ENCODE assay signal across 27 mouse cellular contexts in the genomic region with DNA sequence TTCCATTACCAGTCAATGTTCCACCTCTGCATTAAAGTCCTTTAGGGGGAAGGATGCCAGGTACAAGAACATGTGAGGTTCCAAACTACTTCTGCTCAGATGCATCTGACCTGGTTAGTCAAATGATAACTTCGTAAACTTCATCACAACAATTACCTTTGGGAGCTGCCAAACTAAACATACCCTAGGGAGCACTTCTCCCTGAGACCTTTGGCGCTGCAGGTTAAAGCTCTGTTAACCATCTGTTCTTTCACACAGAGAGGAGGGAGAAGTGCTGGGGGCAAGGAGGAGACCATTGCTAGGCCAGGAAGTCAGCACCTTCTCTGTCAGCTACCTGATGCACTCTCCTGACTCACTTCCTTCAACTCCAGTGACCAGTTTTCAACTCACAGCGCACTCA.
DNase-seq lines count a peak whose midpoint lies in the region; ATAC-seq and TF ChIP-seq lines count a peak whose summit lies in the region.
"Had no signal": no experiment of that assay in that cellular context is flagged by ENCODE, and none has a peak within 500 bp of the region (broad histone marks: within the 10 kb centered on the region; RNA-seq: fewer than 3 reads in every experiment).

No protein-coding gene starts in this region.

- ATAC-seq in cerebellum, adult (ENCODE audit: insufficient number of reproducible peaks, low FRiP score, low TSS enrichment) = no peak
- no peak for ATAC-seq in liver, embryonic 11.5 days (replicated peaks; ENCODE audit: low FRiP score)
- ATAC-seq in forebrain, embryonic 11.5 days (replicated peaks; ENCODE audit: low FRiP score) = no peak
- ATAC-seq: forebrain, embryonic 14.5 days; inflammation-experienced regulatory T-cells, adult 6 months; lung, postnatal 0 days had no signal

- no peak overlapping the region for H3K4me2 ChIP-seq in liver, embryonic 11.5 days
- H3K4me2 ChIP-seq in forebrain, embryonic 11.5 days (ENCODE audit: low read depth, low read length, severe bottlenecking) = no peak overlapping the region
- H3K4me2 ChIP-seq: heart, embryonic 13.5 days; hindbrain, embryonic 15.5 days; midbrain, embryonic 12.5 days; neural tube, embryonic 12.5 days had no signal

- H3K27ac ChIP-seq in cerebellum, adult 2 months (ENCODE audit: insufficient read depth, low read length) = peak overlapping the region; percentile 41; the same call in 1 of the 2 replicates
- peak overlapping the region; percentile 68 for H3K27ac ChIP-seq in liver, adult 2 months (replicated peaks; ENCODE audit: insufficient read depth, low read depth, low read length)
- H3K27ac ChIP-seq in liver, embryonic 11.5 days (ENCODE audit: low read depth, low read length) = no peak overlapping the region
- H3K27ac ChIP-seq in forebrain, embryonic 11.5 days (ENCODE audit: low read depth, low read length) = no peak overlapping the region
- H3K27ac ChIP-seq: heart, embryonic 13.5 days; hindbrain, embryonic 15.5 days; midbrain, embryonic 12.5 days; neural tube, embryonic 12.5 days had no signal

- H3K9ac ChIP-seq in liver, adult 2 months (ENCODE audit: low read depth, low read length) = no peak overlapping the region
- no peak overlapping the region for H3K9ac ChIP-seq in liver, embryonic 11.5 days (ENCODE audit: low read depth, low read length)
- no peak overlapping the region for H3K9ac ChIP-seq in forebrain, embryonic 11.5 days (ENCODE audit: low read length)
- H3K9ac ChIP-seq: heart, embryonic 13.5 days; hindbrain, embryonic 15.5 days; midbrain, embryonic 12.5 days; neural tube, embryonic 12.5 days had no signal

- peaks cover 13% of the 10 kb centered on the region; the same call in 1 of the 2 replicates for H3K79me2 ChIP-seq in liver, adult 2 months (ENCODE audit: control insufficient read depth, insufficient read depth, low read length)

- H3K4me3 ChIP-seq in cerebellum, adult 2 months (replicated peaks; ENCODE audit: insufficient read depth, low read depth, low read length) = no peak overlapping the region
- no peak overlapping the region for H3K4me3 ChIP-seq in liver, adult 2 months (ENCODE audit: insufficient read depth, low read depth, low read length)
- no peak overlapping the region for H3K4me3 ChIP-seq in liver, embryonic 11.5 days (ENCODE audit: low read depth, low read length)
- H3K4me3 ChIP-seq in forebrain, embryonic 11.5 days (ENCODE audit: low read depth, low read length) = no peak overlapping the region
- H3K4me3 ChIP-seq: heart, adult 2 months; heart, embryonic 13.5 days; hindbrain, embryonic 15.5 days; megakaryocyte, embryonic 14.5 days; midbrain, embryonic 12.5 days; myocyte; neural tube, embryonic 12.5 days had no signal

- 44% methylated on average over 3 of the region's 3 CpGs for WGBS in cerebellum, adult 2 months
- WGBS in liver, adult 2 months = 45% methylated on average over 3 of the region's 3 CpGs
- WGBS in liver, embryonic 11.5 days = 88% methylated on average over 3 of the region's 3 CpGs
- 94% methylated on average over 3 of the region's 3 CpGs for WGBS in forebrain, embryonic 11.5 days

- no peak for TF ChIP-seq POLR2A in cerebellum, adult 2 months (IDR thresholded peaks at IDR 0.05; ENCODE audit: borderline replicate concordance, insufficient read depth, low read length)
- no peak for TF ChIP-seq POLR2A in liver, adult 2 months (IDR thresholded peaks at IDR 0.05; ENCODE audit: extremely low read depth, insufficient read depth, low read length)

- H3K4me1 ChIP-seq in cerebellum, adult 2 months (ENCODE audit: control insufficient read depth, insufficient read depth, low read length) = peaks cover 15% of the 10 kb centered on the region
- H3K4me1 ChIP-seq in liver, adult 2 months (ENCODE audit: control insufficient read depth, insufficient read depth, low read length) = peaks cover 24% of the 10 kb centered on the region
- peaks cover 11% of the 10 kb centered on the region for H3K4me1 ChIP-seq in liver, embryonic 11.5 days (replicated peaks; ENCODE audit: control insufficient read depth, insufficient read depth, low read length)
- H3K4me1 ChIP-seq in forebrain, embryonic 11.5 days (replicated peaks; ENCODE audit: control insufficient read depth, insufficient read depth, low read length) = peaks cover 9% of the 10 kb centered on the region

- no peaks in the 10 kb centered on the region for H3K9me3 ChIP-seq in liver, embryonic 11.5 days (ENCODE audit: control insufficient read depth, low read length)
- no peaks in the 10 kb centered on the region for H3K9me3 ChIP-seq in forebrain, embryonic 11.5 days (ENCODE audit: control insufficient read depth, low read length)
- H3K9me3 ChIP-seq: G1E; heart, embryonic 13.5 days; hindbrain, embryonic 15.5 days; megakaryocyte, embryonic 14.5 days; midbrain, embryonic 12.5 days; neural tube, embryonic 12.5 days had no signal

- no peaks in the 10 kb centered on the region for H3K36me3 ChIP-seq in liver, adult 2 months (ENCODE audit: control insufficient read depth, insufficient read depth, low read length)
- H3K36me3 ChIP-seq in liver, embryonic 11.5 days (ENCODE audit: control insufficient read depth, insufficient read depth, low read length) = no peaks in the 10 kb centered on the region
- no peaks in the 10 kb centered on the region for H3K36me3 ChIP-seq in forebrain, embryonic 11.5 days (ENCODE audit: control insufficient read depth, insufficient read depth, low read length)
- H3K36me3 ChIP-seq: G1E; heart, embryonic 13.5 days; hindbrain, embryonic 15.5 days; midbrain, embryonic 12.5 days; neural tube, embryonic 12.5 days had no signal

- DNase-seq in cerebellum, adult 2 months = no peak
- DNase-seq in kidney, adult 8-10 months = peak; percentile 33 to 60
- DNase-seq in kidney, postnatal 10 days = no peak
- peak; percentile 93 for DNase-seq in liver, adult 2 months (ENCODE audit: extremely low read depth, low read depth, low spot score)
- DNase-seq in liver, embryonic 11.5 days (ENCODE audit: low spot score) = no peak
- no peak for DNase-seq in forebrain, embryonic 11.5 days (ENCODE audit: low spot score)
- DNase-seq: adrenal gland, adult 8-10 months; cerebellum, adult 9-10 months; cerebellum, postnatal 36 days; gastrocnemius, postnatal 36 days; heart, adult 2 months; layer of hippocampus, postnatal 36 days; left cerebral cortex, postnatal 4 days; lung, adult 18-20 months; lung, postnatal 4 days; thymus, postnatal 14 days had no signal

- no peak for TF ChIP-seq CTCF in cerebellum, adult 2 months (IDR thresholded peaks at IDR 0.05; ENCODE audit: borderline replicate concordance, insufficient read depth, low read depth, low read length)
- TF ChIP-seq CTCF in liver, adult 2 months (IDR thresholded peaks at IDR 0.05; ENCODE audit: low read depth, low read length) = no peak

- no peaks in the 10 kb centered on the region for H3K27me3 ChIP-seq in cerebellum, adult 2 months (ENCODE audit: control insufficient read depth, insufficient read depth, low read length)
- no peaks in the 10 kb centered on the region for H3K27me3 ChIP-seq in liver, adult 2 months (ENCODE audit: control insufficient read depth, insufficient read depth, low read length)
- no peaks in the 10 kb centered on the region for H3K27me3 ChIP-seq in liver, embryonic 11.5 days (replicated peaks; ENCODE audit: control insufficient read depth, insufficient read depth, low read length)
- H3K27me3 ChIP-seq in forebrain, embryonic 11.5 days (ENCODE audit: control insufficient read depth, insufficient read depth, low read length) = no peaks in the 10 kb centered on the region
- H3K27me3 ChIP-seq: heart, embryonic 13.5 days; hindbrain, embryonic 15.5 days; midbrain, embryonic 12.5 days; neural tube, embryonic 12.5 days had no signal

Comparison
In these comparisons a context has a peak if more than half of its experiments do, and no peak if none do; other contexts are left out.
1. DNase-seq: peak in kidney, adult 8-10 months (2 of 2) and liver, adult 2 months (single experiment); none in cerebellum, adult 2 months (0 of 2), kidney, postnatal 10 days (single experiment), liver, embryonic 11.5 days (single experiment) and forebrain, embryonic 11.5 days (single experiment).
2. H3K27ac ChIP-seq: peak in cerebellum, adult 2 months (single experiment) and liver, adult 2 months (single experiment); none in liver, embryonic 11.5 days (single experiment) and forebrain, embryonic 11.5 days (single experiment).